Mouse (Mus musculus): ENCODE data around the gene C6.

DNA sequence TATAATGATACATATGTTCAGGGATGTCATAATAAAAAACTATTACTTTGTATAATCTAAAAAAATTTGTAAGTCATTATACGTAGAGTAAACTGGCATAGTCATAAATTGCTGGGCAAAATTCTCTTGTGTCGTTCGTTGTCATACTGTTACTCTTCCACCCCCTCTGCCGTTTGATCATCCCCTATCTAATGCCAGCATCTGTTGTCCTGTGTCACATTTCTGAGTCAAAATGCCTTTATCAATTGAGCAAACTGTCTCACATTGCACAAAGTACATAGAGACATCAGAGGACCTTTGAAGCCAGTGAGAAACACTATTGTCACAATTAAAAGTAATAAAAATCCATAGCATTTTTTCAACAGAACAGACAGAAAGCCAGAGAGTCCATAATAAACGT is 88.0 kb downstream of the C6 start:
- no peak for TF ChIP-seq POLR2A (IDR thresholded peaks at IDR 0.05; ENCODE audit: low read depth, low read length)
- TF ChIP-seq CTCF (conservative IDR thresholded peaks at IDR 0.05; ENCODE audit: insufficient read depth, insufficient read length, low read depth, low read length): no peak

Measured in kidney, adult 2 months (tissue).